Mouse (Mus musculus) liver, embryonic 15.5 days (tissue): ENCODE measurements around the gene Gm48552. TPM values are rescaled to one million over a fixed set of nuclear protein-coding genes. Genes with fewer than 3 reads are reported as not detected.
A peak's percentile ranks its signal among the peaks of the same experiment; 100 is the strongest.

ENCODE experiments used
- ATAC-seq: fragments of 200-750 bp; cut with Nextera tagmentation; 2 replicates; pipeline ENCODE4 v1.8.0; 2017; ENCODE audit warnings: moderate number of reproducible peaks, mild to moderate bottlenecking, moderate library complexity; ENCODE audit not compliant: insufficient read depth
- H3K27ac ChIP-seq: fragments of 300-500 bp; sonication (generic); replicated peaks from 2 replicates; pipeline ENCODE4 v1.5.1; 2015; ENCODE audit warnings: mild to moderate bottlenecking, inconsistent platforms
- H3K27me3 ChIP-seq: fragments of 300-500 bp; sonication (generic); 2 replicates; pipeline ENCODE4 v1.6.1; 2015; ENCODE audit warnings: mild to moderate bottlenecking, inconsistent platforms
- H3K36me3 ChIP-seq: fragments of 300-500 bp; sonication (generic); replicated peaks from 2 replicates; pipeline ENCODE4 v1.6.1; 2015; ENCODE audit warnings: moderate library complexity, mild to moderate bottlenecking, inconsistent platforms
- H3K4me1 ChIP-seq: fragments of 300-500 bp; sonication (generic); replicated peaks from 2 replicates; pipeline ENCODE4 v1.6.1; 2015; ENCODE audit warnings: inconsistent platforms
- H3K4me2 ChIP-seq: fragments of 300-500 bp; sonication (generic); 2 replicates; pipeline ENCODE4 v1.6.1; 2015; ENCODE audit warnings: moderate library complexity, mild to moderate bottlenecking, inconsistent platforms
- H3K4me3 ChIP-seq: fragments of 300-500 bp; sonication (generic); replicated peaks from 2 replicates; pipeline ENCODE4 v1.5.1; 2015; ENCODE audit warnings: mild to moderate bottlenecking, inconsistent platforms
- H3K9ac ChIP-seq: fragments of 300-500 bp; sonication (generic); 2 replicates; pipeline ENCODE4 v1.6.1; 2015; ENCODE audit warnings: moderate library complexity, mild to moderate bottlenecking, inconsistent platforms
- H3K9me3 ChIP-seq: fragments of 300-500 bp; sonication (generic); replicated peaks from 2 replicates; pipeline ENCODE4 v1.6.1; 2016; ENCODE audit warnings: inconsistent platforms
- WGBS: fragments of 180-500 bp; shearing (Covaris S2); methylation state at CpG from one replicate; pipeline ENCODE4 v1.1.7; 2015; ENCODE audit warnings: mixed read lengths; ENCODE audit not compliant: insufficient replicate concordance; 5-methylcytosine and 5-hydroxymethylcytosine counted together
- polyA plus RNA-seq: library from polyadenylated mRNA; unstranded; fragments of >200 nt; fragmentation: Nextera tagmentation; extraction: Ambion mirVana; gene quantifications from 2 replicates; pipeline ENCODE4 v1.2.1, GENCODE M21; 2015

Gm48552 gene
- polyA plus RNA-seq, 1 experiment from 2014 or later, result not detected

DNA sequence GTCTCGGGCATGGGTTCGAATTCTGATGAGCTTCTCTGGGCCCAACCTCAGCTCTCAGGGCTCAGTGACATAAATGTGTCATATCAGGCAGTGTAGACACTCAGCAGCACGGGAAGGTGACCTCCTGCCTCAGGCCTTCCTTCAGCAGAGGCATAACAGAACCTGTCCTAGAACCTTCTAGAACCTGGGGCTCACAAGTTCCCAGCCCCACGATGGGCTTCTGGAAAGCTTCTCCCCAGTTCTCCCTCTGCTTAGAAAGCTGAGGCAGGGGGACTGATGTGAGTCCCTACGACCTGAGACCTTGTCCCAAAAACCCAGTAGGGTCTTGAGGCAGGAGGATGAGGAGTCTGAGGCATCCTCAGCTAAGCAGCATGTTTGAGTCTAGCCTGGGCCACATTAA, 26.3 kb downstream of the Gm48552 start:
- Histone ChIP-seq H3K4me1 (peaks cover 84% of the 10 kb centered on the region), H3K4me3 (no peak overlapping the region), H3K36me3 (no peaks in the 10 kb centered on the region), H3K9me3 (no peaks in the 10 kb centered on the region), H3K27ac (no peak overlapping the region), H3K27me3 (peaks cover 24% of the 10 kb centered on the region), H3K4me2 (0 out of 2 replicates have a peak overlapping the region, but pooled peaks have one; percentile 47), H3K9ac (no peak overlapping the region)
- ATAC-seq, result no peak
- 52% methylated on average over 5 of the region's 5 CpGs for WGBS

DNA sequence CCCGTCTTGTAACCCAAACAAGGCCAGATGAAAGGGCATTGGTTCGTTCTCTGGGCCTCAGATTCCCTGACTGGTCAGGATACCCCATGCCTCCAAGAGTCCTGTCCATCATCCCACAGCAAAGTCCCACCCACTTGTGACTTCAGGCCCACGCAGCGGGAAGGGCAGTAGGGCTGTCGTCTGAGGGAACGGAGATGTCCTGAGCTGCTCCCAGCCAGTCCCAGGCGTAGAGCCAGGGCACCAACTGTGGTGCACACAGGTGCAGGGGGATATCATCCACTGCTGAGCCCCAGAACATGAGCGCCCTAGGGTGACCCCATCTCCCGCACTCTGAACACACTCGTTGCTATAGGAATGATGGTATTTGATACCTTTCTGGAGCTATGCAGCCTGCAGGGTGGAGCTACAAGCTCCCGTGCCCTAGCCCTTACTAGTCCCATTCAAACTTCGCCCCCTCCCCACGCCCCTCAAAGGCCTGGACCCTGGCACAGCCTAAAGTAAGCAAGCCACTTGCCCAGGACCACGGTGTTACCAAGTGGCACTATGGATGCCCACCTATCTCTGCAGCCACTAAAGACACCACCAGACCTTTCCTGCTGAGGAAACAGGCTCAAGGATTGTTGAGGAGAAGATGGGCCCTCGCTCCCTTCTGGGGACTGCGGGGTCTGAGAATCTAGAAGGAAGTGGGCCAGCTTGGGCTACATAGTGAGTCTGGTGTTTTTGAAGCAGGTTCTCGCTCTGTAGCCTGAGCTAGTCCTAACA, 26.9 kb downstream of the Gm48552 start:
- Histone ChIP-seq H3K4me3 (no peak overlapping the region), H3K4me1 (peaks cover 79% of the 10 kb centered on the region), H3K4me2 (no peak overlapping the region), H3K27me3 (peaks cover 24% of the 10 kb centered on the region), H3K27ac (no peak overlapping the region), H3K9ac (no peak overlapping the region), H3K9me3 (no peaks in the 10 kb centered on the region), H3K36me3 (no peaks in the 10 kb centered on the region)
- WGBS, result 60% methylated on average over 17 of the region's 17 CpGs
- ATAC-seq, result no peak

DNA sequence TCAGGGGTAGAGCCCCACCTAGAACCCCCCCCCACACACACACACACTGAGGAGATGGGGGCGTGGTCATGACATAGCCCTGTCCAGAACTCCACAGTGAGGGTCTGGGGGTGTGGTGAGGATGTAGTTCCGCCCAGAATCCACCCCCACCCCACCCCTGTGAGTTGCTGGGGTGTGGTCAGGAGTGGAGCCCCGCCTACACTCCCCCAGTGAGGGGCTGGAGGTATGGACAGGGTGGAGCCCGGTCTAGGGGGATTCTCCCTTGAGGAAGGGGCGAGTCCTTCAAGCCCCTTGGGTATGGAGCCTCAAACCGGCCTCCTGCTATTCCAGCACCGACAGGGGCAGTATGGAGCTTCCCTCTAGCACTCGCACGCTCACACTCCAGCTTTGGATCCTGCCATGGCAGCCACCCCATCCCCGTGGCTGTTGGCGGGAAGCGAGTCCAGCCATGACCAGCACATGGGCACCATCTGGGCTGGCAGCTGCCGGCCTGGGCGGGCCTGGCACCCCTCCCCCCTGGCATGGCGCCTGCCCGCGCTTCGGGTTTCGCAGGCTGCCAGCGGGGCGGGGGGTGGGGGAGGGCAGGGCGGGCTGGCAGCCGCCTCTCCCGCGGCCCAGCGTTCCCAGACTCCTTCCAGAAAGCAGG, 27.9 kb downstream of the Gm48552 start:
- Histone ChIP-seq H3K4me2 (peak overlapping the region; percentile 68), H3K4me1 (peaks cover 69% of the 10 kb centered on the region), H3K4me3 (peak overlapping the region; percentile 42), H3K9ac (0 out of 2 replicates have a peak overlapping the region, but pooled peaks have one; percentile 15), H3K36me3 (no peaks in the 10 kb centered on the region), H3K27ac (no peak overlapping the region), H3K9me3 (no peaks in the 10 kb centered on the region), H3K27me3 (peaks cover 24% of the 10 kb centered on the region)
- WGBS, result 1% methylated on average over 26 of the region's 26 CpGs
- ATAC-seq, result no peak

DNA sequence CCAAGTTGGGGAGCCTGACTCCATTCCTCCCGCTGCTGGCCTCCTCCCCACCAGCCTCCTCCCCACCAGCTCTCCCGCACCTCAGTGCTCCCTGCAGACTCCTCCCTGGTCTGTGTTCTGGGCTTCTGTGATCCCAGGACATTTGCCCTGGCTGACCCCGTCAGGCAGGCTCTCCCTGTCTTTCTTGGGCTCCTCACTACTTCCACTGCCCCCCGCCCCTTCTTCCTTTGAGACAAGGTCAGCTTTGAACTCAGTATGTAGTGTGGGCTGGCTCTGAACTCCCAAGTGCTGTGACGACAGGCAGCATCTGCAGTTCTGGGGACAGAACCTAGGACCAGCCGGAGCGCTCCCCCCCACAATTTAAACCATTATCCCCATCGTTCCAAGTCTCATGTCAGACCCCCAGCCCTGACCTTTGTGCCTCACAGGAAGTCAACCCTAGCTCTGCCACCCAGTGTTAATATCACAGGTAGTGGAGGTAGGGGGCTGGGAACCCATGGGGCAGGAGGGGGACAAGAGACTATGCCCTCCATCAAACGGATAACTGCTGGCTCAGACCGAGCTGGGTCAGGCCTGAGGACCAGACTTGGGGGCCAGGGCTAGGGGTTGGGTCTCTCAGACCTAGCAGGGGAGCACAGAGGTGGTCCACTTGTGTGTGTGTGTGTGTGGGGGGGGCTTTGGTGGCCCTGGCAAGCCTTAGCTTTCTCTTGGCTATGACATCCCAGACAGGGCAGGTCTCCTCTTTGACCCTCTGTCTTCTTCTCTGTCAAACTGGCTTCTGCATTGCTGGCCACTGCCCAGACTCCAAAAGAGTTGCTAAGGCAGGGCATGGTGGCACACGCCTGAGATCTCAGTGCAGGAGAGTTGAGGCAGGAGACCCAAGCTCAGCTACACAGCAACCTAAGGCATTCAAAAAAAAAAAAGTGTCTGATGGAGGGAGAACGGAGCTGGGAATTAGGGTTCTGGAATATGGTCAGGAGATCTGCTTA, 28.7 kb downstream of the Gm48552 start:
- no peak for ATAC-seq
- peaks cover 61% of the 10 kb centered on the region for H3K4me1 ChIP-seq
- H3K9ac ChIP-seq, result no peak overlapping the region
- peaks cover 25% of the 10 kb centered on the region for H3K27me3 ChIP-seq
- WGBS, result 46% methylated on average over 12 of the region's 12 CpGs
- peak overlapping the region; percentile 42 for H3K4me3 ChIP-seq
- H3K27ac ChIP-seq, result no peak overlapping the region
- H3K9me3 ChIP-seq, result no peaks in the 10 kb centered on the region
- no peaks in the 10 kb centered on the region for H3K36me3 ChIP-seq
- H3K4me2 ChIP-seq, result peak overlapping the region; percentile 68

DNA sequence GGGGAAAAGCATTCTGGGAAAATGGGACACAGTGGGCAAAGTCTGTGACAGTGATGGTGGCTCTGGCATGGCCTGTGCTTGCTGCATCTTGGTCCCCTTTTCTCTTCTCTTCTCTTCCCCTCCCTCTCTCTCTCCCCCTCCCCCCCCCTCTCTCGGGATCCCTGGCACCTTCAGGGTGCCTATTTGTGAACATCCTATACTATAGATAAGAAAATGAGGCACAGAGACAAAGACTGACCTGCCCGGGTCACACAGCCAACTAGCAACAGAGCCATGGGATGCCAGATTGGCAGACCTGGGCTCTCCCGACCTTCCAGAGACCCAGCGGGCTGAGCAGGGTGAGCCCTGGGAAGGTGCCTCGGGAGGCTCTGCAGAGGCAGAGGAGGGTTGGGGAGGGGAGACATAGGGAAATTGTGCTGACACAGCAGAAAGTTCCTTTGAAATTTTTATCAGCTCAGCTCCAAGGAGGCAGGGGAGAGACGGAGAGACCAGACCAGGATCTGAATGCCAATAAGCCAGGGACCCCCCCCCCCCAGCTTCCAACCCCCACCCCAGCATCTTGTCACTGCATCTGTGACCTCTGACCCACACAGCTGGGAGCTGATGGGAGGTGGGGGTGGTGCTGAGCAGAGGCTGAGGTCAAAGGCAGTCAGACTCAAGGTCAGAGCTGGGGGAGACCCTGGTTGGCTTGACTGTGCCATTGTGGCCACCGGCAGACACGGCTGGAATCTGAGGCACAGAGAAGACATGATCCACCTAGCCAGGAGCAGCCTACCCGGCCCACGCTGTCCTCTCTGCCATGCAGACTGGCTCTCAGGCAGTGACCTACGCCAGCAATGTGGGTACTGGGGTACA, 29.6 kb downstream of the Gm48552 start:
- WGBS, result 53% methylated on average over 11 of the region's 11 CpGs
- Histone ChIP-seq H3K4me3 (no peak overlapping the region), H3K27me3 (peaks cover 31% of the 10 kb centered on the region), H3K4me1 (peaks cover 52% of the 10 kb centered on the region), H3K9me3 (no peaks in the 10 kb centered on the region), H3K4me2 (no peak overlapping the region), H3K27ac (no peak overlapping the region), H3K36me3 (no peaks in the 10 kb centered on the region), H3K9ac (no peak overlapping the region)
- ATAC-seq, result no peak

GRCm38 (mm10) chr10:81419111-81419928, 30.5 kb downstream of the Gm48552 start:
- H3K4me1 ChIP-seq, result peaks cover 43% of the 10 kb centered on the region
- no peaks in the 10 kb centered on the region for H3K9me3 ChIP-seq
- H3K27ac ChIP-seq, result no peak overlapping the region
- no peak for ATAC-seq
- H3K36me3 ChIP-seq, result no peaks in the 10 kb centered on the region
- WGBS, result 67% methylated on average over 10 of the region's 10 CpGs
- H3K27me3 ChIP-seq, result peaks cover 39% of the 10 kb centered on the region
- H3K9ac ChIP-seq, result no peak overlapping the region
- no peak overlapping the region for H3K4me2 ChIP-seq
- H3K4me3 ChIP-seq, result no peak overlapping the region

DNA sequence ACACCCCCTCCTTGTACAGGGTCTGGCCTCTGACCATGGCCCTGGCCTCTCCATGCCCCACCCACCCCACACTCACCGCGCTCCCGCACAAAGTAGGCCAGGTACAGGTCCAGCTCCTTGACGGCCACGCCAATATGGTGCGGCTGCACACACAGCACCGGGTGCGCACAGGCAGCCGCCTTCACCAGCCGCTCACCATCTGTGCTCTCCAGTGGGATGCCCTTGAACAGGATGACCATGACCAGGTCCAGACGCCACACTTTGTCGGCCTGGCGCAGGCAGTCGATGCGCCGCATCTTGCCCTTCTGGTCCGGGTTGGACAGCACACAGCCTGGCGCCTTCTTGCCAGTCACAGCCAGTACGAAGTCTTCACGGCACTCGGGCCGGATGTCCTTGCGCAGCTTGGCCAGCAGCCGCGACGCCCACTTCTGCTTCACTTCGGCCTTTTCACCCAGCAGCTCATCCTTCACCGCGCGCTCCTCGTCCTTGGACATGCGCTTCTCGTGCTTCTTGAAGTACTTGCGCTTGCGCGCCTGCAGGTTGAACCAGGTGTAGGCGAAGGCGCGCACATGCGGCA, 31.5 kb downstream of the Gm48552 start:
- ATAC-seq, result no peak

GRCm38 (mm10) chr10:81421041-81421796, 32.4 kb downstream of the Gm48552 start:
- no peak overlapping the region for H3K27ac ChIP-seq
- no peak overlapping the region for H3K4me2 ChIP-seq
- H3K4me3 ChIP-seq, result no peak overlapping the region
- no peaks in the 10 kb centered on the region for H3K36me3 ChIP-seq
- 51% methylated on average over 4 of the region's 4 CpGs for WGBS
- no peak overlapping the region for H3K9ac ChIP-seq
- no peaks in the 10 kb centered on the region for H3K9me3 ChIP-seq
- H3K4me1 ChIP-seq, result peaks cover 45% of the 10 kb centered on the region
- no peak for ATAC-seq
- H3K27me3 ChIP-seq, result peaks cover 58% of the 10 kb centered on the region

More for the DNA sequence above, 31.5 kb downstream of the Gm48552 start:
- no peak overlapping the region for H3K9ac ChIP-seq
- H3K27ac ChIP-seq, result no peak overlapping the region
- peaks cover 42% of the 10 kb centered on the region for H3K4me1 ChIP-seq
- 85% methylated on average over 40 of the region's 40 CpGs for whole genome bisulfite sequencing
- no peaks in the 10 kb centered on the region for H3K36me3 ChIP-seq
- no peak overlapping the region for H3K4me2 ChIP-seq
- no peaks in the 10 kb centered on the region for H3K9me3 ChIP-seq
- H3K4me3 ChIP-seq, result no peak overlapping the region
- H3K27me3 ChIP-seq, result peaks cover 49% of the 10 kb centered on the region

GRCm38 (mm10) chr10:81421797-81422100, 32.9 kb downstream of the Gm48552 start:
- H3K36me3 ChIP-seq, result no peaks in the 10 kb centered on the region
- H3K4me3 ChIP-seq, result no peak overlapping the region
- peaks cover 59% of the 10 kb centered on the region for H3K27me3 ChIP-seq
- H3K4me2 ChIP-seq, result no peak overlapping the region
- H3K4me1 ChIP-seq, result peaks cover 45% of the 10 kb centered on the region
- WGBS, result 48% methylated on average over 5 of the region's 5 CpGs
- no peaks in the 10 kb centered on the region for H3K9me3 ChIP-seq
- H3K27ac ChIP-seq, result no peak overlapping the region
- no peak overlapping the region for H3K9ac ChIP-seq
- no peak for ATAC-seq
